Mouse (Mus musculus): Measurements from ENCODE around the gene Dkkl1. TPM values are rescaled to one million over a fixed set of nuclear protein-coding genes. Genes with fewer than 3 reads are reported as not detected.
"Not testable (repeated sequence)": the region's sequence is repeated elsewhere in the genome, so short reads cannot be mapped to it uniquely, and the experiment has no call there.

Dkkl1 gene
- 2.1 and 4.9 TPM in 2 replicates for polyA plus RNA-seq (2015; fragmentation: Nextera tagmentation; extraction: Ambion mirVana)

- peak within 1 kb of the TSS; percentile 7; the same call in 1 of the 2 replicates for H3K9ac ChIP-seq (ENCODE audit: low read length)
Observed at GRCm38 (mm10) chr7:45211851-45212251, at the start of gene Dkkl1. Dkkl1 (minus strand) TSS chr7:45212147.

GRCm38 (mm10) chr7:45259281-45259680, 47.3 kb upstream of the Dkkl1 start:
- no peak overlapping the region for H3K4me3 ChIP-seq (replicated peaks; ENCODE audit: low read length)
- H3K27me3 ChIP-seq (ENCODE audit: control insufficient read depth, insufficient read depth, low read length): no peaks in the 10 kb centered on the region
- no peak overlapping the region for H3K27ac ChIP-seq (ENCODE audit: low read length)
- H3K4me2 ChIP-seq (ENCODE audit: low read depth, low read length): no peak overlapping the region
- no peaks in the 10 kb centered on the region for H3K36me3 ChIP-seq (ENCODE audit: control insufficient read depth, insufficient read depth, low read length)
- WGBS: 86% methylated on average over 8 of the region's 8 CpGs
- no peak overlapping the region for H3K9ac ChIP-seq (ENCODE audit: low read length)
- no peak for ATAC-seq (ENCODE audit: insufficient read depth, low FRiP score)
- no peaks in the 10 kb centered on the region for H3K4me1 ChIP-seq (ENCODE audit: control insufficient read depth, insufficient read depth, low read length)
- no peaks in the 10 kb centered on the region for H3K9me3 ChIP-seq (replicated peaks; ENCODE audit: control insufficient read depth, low read length)

More at GRCm38 (mm10) chr7:45211851-45212251, at the start of gene Dkkl1:
- whole genome bisulfite sequencing: 2% methylated on average over 17 of the region's 17 CpGs
- Histone ChIP-seq H3K4me2 (ENCODE audit: low read depth, low read length) (peak within 1 kb of the TSS; percentile 43), H3K27ac (ENCODE audit: low read length) (no peak within 1 kb of the TSS), H3K4me3 (replicated peaks; ENCODE audit: low read length) (0 out of 2 replicates have a peak within 1 kb of the TSS, but pooled peaks have one; percentile 15), H3K36me3 (ENCODE audit: control insufficient read depth, insufficient read depth, low read length) (no peaks in the 10 kb centered on the region), H3K27me3 (ENCODE audit: control insufficient read depth, insufficient read depth, low read length) (peaks cover 8% of the 10 kb centered on the region), H3K9me3 (replicated peaks; ENCODE audit: control insufficient read depth, low read length) (no peaks in the 10 kb centered on the region), H3K4me1 (ENCODE audit: control insufficient read depth, insufficient read depth, low read length) (peaks cover 15% of the 10 kb centered on the region)
- ATAC-seq (ENCODE audit: insufficient read depth, low FRiP score): no peak

GRCm38 (mm10) chr7:45257063-45257840, 45.3 kb upstream of the Dkkl1 start:
- H3K27me3 ChIP-seq (ENCODE audit: control insufficient read depth, insufficient read depth, low read length): no peaks in the 10 kb centered on the region
- no peak overlapping the region for H3K4me3 ChIP-seq (replicated peaks; ENCODE audit: low read length)
- no peak for ATAC-seq (ENCODE audit: insufficient read depth, low FRiP score)
- H3K9me3 ChIP-seq (replicated peaks; ENCODE audit: control insufficient read depth, low read length): no peaks in the 10 kb centered on the region
- no peak overlapping the region for H3K27ac ChIP-seq (ENCODE audit: low read length)
- H3K4me1 ChIP-seq (ENCODE audit: control insufficient read depth, insufficient read depth, low read length): no peaks in the 10 kb centered on the region
- H3K4me2 ChIP-seq (ENCODE audit: low read depth, low read length): no peak overlapping the region
- H3K36me3 ChIP-seq (ENCODE audit: control insufficient read depth, insufficient read depth, low read length): no peaks in the 10 kb centered on the region
- WGBS: 49% methylated on average over 11 of the region's 11 CpGs
- H3K9ac ChIP-seq (ENCODE audit: low read length): no peak overlapping the region

- H3K36me3 ChIP-seq (ENCODE audit: control insufficient read depth, insufficient read depth, low read length); H3K9ac ChIP-seq (ENCODE audit: low read length); H3K27ac ChIP-seq (ENCODE audit: low read length); H3K4me3 ChIP-seq (replicated peaks; ENCODE audit: low read length); H3K4me2 ChIP-seq (ENCODE audit: low read depth, low read length); H3K27me3 ChIP-seq (ENCODE audit: control insufficient read depth, insufficient read depth, low read length); H3K4me1 ChIP-seq (ENCODE audit: control insufficient read depth, insufficient read depth, low read length); ATAC-seq (ENCODE audit: insufficient read depth, low FRiP score); H3K9me3 ChIP-seq (replicated peaks; ENCODE audit: control insufficient read depth, low read length): not testable (repeated sequence)
- WGBS: 61% methylated on average over 5 of the region's 7 CpGs
Observed at GRCm38 (mm10) chr7:45255822-45256221, 43.9 kb upstream of the Dkkl1 start.

- Histone ChIP-seq H3K4me1 (ENCODE audit: control insufficient read depth, insufficient read depth, low read length) (no peaks in the 10 kb centered on the region), H3K9me3 (replicated peaks; ENCODE audit: control insufficient read depth, low read length) (no peaks in the 10 kb centered on the region), H3K9ac (ENCODE audit: low read length) (no peak overlapping the region), H3K4me2 (ENCODE audit: low read depth, low read length) (no peak overlapping the region), H3K4me3 (replicated peaks; ENCODE audit: low read length) (no peak overlapping the region), H3K27ac (ENCODE audit: low read length) (no peak overlapping the region), H3K27me3 (ENCODE audit: control insufficient read depth, insufficient read depth, low read length) (no peaks in the 10 kb centered on the region), H3K36me3 (ENCODE audit: control insufficient read depth, insufficient read depth, low read length) (no peaks in the 10 kb centered on the region)
- 74% methylated on average over 8 of the region's 8 CpGs for WGBS
- ATAC-seq (ENCODE audit: insufficient read depth, low FRiP score): no peak
Observed at GRCm38 (mm10) chr7:45253806-45254205, 41.9 kb upstream of the Dkkl1 start.

GRCm38 (mm10) chr7:45247666-45248065, 35.7 kb upstream of the Dkkl1 start:
- Histone ChIP-seq H3K4me3 (replicated peaks; ENCODE audit: low read length) (no peak overlapping the region), H3K27ac (ENCODE audit: low read length) (no peak overlapping the region), H3K36me3 (ENCODE audit: control insufficient read depth, insufficient read depth, low read length) (no peaks in the 10 kb centered on the region), H3K27me3 (ENCODE audit: control insufficient read depth, insufficient read depth, low read length) (no peaks in the 10 kb centered on the region), H3K4me2 (ENCODE audit: low read depth, low read length) (no peak overlapping the region), H3K9ac (ENCODE audit: low read length) (no peak overlapping the region), H3K9me3 (replicated peaks; ENCODE audit: control insufficient read depth, low read length) (no peaks in the 10 kb centered on the region), H3K4me1 (ENCODE audit: control insufficient read depth, insufficient read depth, low read length) (no peaks in the 10 kb centered on the region)
- no peak for ATAC-seq (ENCODE audit: insufficient read depth, low FRiP score)
- WGBS: 36% methylated on average over 3 of the region's 3 CpGs

GRCm38 (mm10) chr7:45241389-45241749, 29.4 kb upstream of the Dkkl1 start:
- 87% methylated on average over 6 of the region's 6 CpGs for WGBS
- ATAC-seq (ENCODE audit: insufficient read depth, low FRiP score): no peak
- peaks cover 5% of the 10 kb centered on the region; the same call in 1 of the 2 replicates for H3K4me1 ChIP-seq (ENCODE audit: control insufficient read depth, insufficient read depth, low read length)

GRCm38 (mm10) chr7:45240633-45241388, 28.9 kb upstream of the Dkkl1 start, which contains the start of gene Slc6a16:
Slc6a16 (plus strand) TSS chr7:45241085.
- Histone ChIP-seq H3K4me2 (ENCODE audit: low read depth, low read length) (peak within 1 kb of the TSS; percentile 56), H3K4me3 (replicated peaks; ENCODE audit: low read length) (peak within 1 kb of the TSS; percentile 25), H3K27me3 (ENCODE audit: control insufficient read depth, insufficient read depth, low read length) (peaks cover 13% of the 10 kb centered on the region), H3K9me3 (replicated peaks; ENCODE audit: control insufficient read depth, low read length) (no peaks in the 10 kb centered on the region), H3K27ac (ENCODE audit: low read length) (no peak within 1 kb of the TSS), H3K9ac (ENCODE audit: low read length) (peak within 1 kb of the TSS; percentile 63), H3K4me1 (ENCODE audit: control insufficient read depth, insufficient read depth, low read length) (peaks cover 7% of the 10 kb centered on the region), H3K36me3 (ENCODE audit: control insufficient read depth, insufficient read depth, low read length) (no peaks in the 10 kb centered on the region)
- whole genome bisulfite sequencing: 16% methylated on average over 43 of the region's 53 CpGs
- ATAC-seq (ENCODE audit: insufficient read depth, low FRiP score): 0 out of 2 replicates have a peak, but pooled peaks have one; percentile 41

More at GRCm38 (mm10) chr7:45241389-45241749, 29.4 kb upstream of the Dkkl1 start:
- Histone ChIP-seq H3K9ac (ENCODE audit: low read length) (peak overlapping the region; percentile 63), H3K27me3 (ENCODE audit: control insufficient read depth, insufficient read depth, low read length) (peaks cover 13% of the 10 kb centered on the region), H3K9me3 (replicated peaks; ENCODE audit: control insufficient read depth, low read length) (no peaks in the 10 kb centered on the region), H3K4me2 (ENCODE audit: low read depth, low read length) (no peak overlapping the region), H3K36me3 (ENCODE audit: control insufficient read depth, insufficient read depth, low read length) (no peaks in the 10 kb centered on the region), H3K4me3 (replicated peaks; ENCODE audit: low read length) (no peak overlapping the region), H3K27ac (ENCODE audit: low read length) (no peak overlapping the region)

- Histone ChIP-seq H3K9me3 (replicated peaks; ENCODE audit: control insufficient read depth, low read length) (no peaks in the 10 kb centered on the region), H3K9ac (ENCODE audit: low read length) (no peak overlapping the region), H3K4me3 (replicated peaks; ENCODE audit: low read length) (no peak overlapping the region), H3K36me3 (ENCODE audit: control insufficient read depth, insufficient read depth, low read length) (no peaks in the 10 kb centered on the region), H3K27ac (ENCODE audit: low read length) (no peak overlapping the region), H3K4me2 (ENCODE audit: low read depth, low read length) (no peak overlapping the region), H3K27me3 (ENCODE audit: control insufficient read depth, insufficient read depth, low read length) (peaks cover 13% of the 10 kb centered on the region), H3K4me1 (ENCODE audit: control insufficient read depth, insufficient read depth, low read length) (peaks cover 13% of the 10 kb centered on the region)
- 89% methylated on average over 7 of the region's 7 CpGs for WGBS
- no peak for ATAC-seq (ENCODE audit: insufficient read depth, low FRiP score)
Observed at GRCm38 (mm10) chr7:45240109-45240508, 28.2 kb upstream of the Dkkl1 start.

All from stomach, embryonic 16.5 days (tissue).